Mouse (Mus musculus): ENCODE results near the gene Heatr1.

GRCm38 (mm10) chr13:12394609-12395505, at the start of gene Heatr1:
- TF ChIP-seq CTCF (IDR thresholded peaks at IDR 0.05; ENCODE audit: low read depth) (no peak), EP300 (IDR thresholded peaks at IDR 0.05; ENCODE audit: low read depth) (no peak)

Data from liver, embryonic 14.5 days (tissue).